Mouse (Mus musculus) gastrocnemius, postnatal 36 days (tissue): Measurements from ENCODE around the gene Slc17a2. TPM values are rescaled to one million over a fixed set of nuclear protein-coding genes. Genes with fewer than 3 reads are reported as not detected.
A peak's percentile ranks its signal among the peaks of the same experiment; 100 is the strongest.
"Not testable (repeated sequence)": the region's sequence is repeated elsewhere in the genome, so short reads cannot be mapped to it uniquely, and the experiment has no call there.

Experiments used
- DNase-seq, 2 experiments: peaks; one replicate each; pipeline ENCODE4 v3.0.0; 2022
- intact Hi-C: fragments of 180-260 bp; cut with DNase I; formaldehyde crosslinking; loops from one replicate; pipeline ENCODE4 v1.15.1; 2025
- long read RNA-seq, 2 experiments: library from polyadenylated mRNA; stranded (forward); transcript quantifications; one replicate each; pipeline ENCODE4 v2.0.0; 2021
- total RNA-seq, 2 experiments: library from RNA; stranded (reverse); gene quantifications; 2 replicates each; pipeline ENCODE4 v1.2.3; 2021

Gene Slc17a2
- total RNA-seq, result not detected
- long read RNA-seq, experiment 1, result 0 reads
- long read RNA-seq, experiment 2, result 0 reads

GRCm38 (mm10) chr13:23806422-23807052 lies at the start of gene Slc17a2:
Gene Slc17a2, plus strand, starts transcription at chr13:23806993.
- DNase-seq, result no peak
- intact Hi-C loops, result no loop called here

DNA sequence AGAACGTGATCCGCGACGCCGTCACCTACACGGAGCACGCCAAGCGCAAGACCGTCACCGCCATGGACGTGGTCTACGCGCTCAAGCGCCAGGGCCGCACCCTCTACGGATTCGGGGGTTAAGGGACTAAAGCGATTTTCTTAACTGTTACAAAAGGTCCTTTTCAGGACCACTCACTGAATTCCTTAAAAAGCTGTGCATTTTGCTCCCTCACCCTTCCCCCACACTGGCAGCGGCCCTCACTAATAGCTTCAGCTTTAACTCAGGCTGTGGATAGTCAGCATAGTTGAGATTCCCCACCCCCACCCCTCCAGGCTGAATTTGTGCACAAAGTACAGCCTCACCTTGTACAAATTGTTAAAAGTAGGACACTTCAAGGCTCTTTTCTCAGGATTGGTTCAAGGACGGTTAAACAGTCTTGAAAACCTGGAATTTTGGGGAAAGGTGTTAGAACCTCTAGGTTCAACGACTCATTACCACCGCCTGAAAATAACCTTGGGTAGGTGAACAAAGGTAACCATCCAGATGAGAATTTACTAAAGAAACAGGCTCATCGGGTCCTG lies 49.5 kb upstream of the Slc17a2 start:
- DNase-seq, result no peak
- intact Hi-C loops, result loop anchor here (10.0 kb wide), 1 partner anchor 1712 kb away; the partner anchor contains the start of genes Hist1h2ag, Hist1h2bj and Hist1h4i

GRCm38 (mm10) chr13:23757921-23758320 lies 48.9 kb upstream of the Slc17a2 start:
- no peak for DNase-seq
- intact Hi-C loops, result loop anchor here (10.0 kb wide), 1 partner anchor 1713 kb away; the partner anchor contains the start of genes Hist1h2ag, Hist1h2bj and Hist1h4i

DNA sequence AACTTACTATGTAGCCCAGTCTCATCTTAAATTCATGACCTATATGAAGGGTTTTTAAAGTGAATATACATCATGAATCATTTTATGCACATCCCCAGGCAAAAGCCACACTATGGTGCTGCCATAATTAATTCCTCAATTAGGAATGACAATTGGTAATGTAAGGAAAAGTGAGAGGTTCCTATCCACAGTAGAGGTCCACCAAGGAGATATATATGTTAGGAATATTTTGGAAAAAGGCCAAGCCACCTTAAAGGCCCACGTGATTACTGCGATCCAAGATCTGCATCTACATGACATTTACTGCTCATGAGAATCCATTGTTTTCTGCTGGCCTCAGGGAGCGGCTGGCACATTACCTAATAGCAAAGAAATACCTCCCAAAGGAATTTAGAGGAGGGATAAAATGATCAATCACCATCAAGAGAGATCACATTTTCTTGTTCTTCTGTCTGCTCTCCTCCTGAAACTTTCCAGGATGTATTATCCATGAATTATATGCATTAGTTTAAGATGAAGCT lies 47.5 kb upstream of the Slc17a2 start:
- no peak for DNase-seq
- intact Hi-C loops, result loop anchor here (10.0 kb wide), 1 partner anchor 1715 kb away; the partner anchor contains the start of genes Hist1h2ag, Hist1h2bj and Hist1h4i

GRCm38 (mm10) chr13:23759916-23760239 lies 46.9 kb upstream of the Slc17a2 start:
- intact Hi-C loops, result loop anchor here (10.0 kb wide), 1 partner anchor 1715 kb away; the partner anchor contains the start of genes Hist1h2ag, Hist1h2bj and Hist1h4i
- no peak for DNase-seq

DNA sequence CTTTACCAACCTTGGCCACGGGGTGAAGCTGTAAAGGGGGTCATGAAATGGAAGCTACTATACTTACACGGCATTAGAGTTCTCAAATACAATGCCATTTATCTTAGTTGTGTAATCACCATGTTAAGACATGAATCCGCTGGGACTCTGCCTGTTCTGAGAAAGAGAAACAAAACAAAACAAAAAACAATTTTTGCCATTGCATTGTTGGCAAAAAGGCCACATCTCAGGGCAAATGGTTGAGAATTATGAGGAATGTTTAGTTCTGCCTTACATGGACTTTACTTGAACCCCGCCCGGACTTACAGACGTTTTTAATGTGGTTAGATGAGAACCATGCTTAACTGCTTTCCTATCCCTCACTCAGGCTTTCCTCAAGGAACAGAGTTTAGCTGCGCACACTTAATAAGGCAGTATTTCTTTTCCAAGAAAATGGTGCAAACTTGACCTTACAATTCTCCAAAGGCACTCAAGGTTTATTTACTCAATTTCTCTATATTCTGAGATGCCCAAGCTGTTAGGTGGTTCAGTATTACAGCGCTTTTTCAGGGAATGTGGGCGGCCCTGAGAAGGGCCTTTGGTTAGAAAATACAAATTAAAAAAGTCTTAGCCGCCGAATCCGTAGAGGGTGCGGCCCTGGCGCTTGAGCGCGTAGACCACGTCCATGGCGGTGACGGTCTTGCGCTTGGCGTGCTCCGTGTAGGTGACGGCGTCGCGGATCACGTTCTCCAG lies 46.4 kb upstream of the Slc17a2 start:
- DNase-seq, result no peak
- intact Hi-C loops, result no loop called here

DNA sequence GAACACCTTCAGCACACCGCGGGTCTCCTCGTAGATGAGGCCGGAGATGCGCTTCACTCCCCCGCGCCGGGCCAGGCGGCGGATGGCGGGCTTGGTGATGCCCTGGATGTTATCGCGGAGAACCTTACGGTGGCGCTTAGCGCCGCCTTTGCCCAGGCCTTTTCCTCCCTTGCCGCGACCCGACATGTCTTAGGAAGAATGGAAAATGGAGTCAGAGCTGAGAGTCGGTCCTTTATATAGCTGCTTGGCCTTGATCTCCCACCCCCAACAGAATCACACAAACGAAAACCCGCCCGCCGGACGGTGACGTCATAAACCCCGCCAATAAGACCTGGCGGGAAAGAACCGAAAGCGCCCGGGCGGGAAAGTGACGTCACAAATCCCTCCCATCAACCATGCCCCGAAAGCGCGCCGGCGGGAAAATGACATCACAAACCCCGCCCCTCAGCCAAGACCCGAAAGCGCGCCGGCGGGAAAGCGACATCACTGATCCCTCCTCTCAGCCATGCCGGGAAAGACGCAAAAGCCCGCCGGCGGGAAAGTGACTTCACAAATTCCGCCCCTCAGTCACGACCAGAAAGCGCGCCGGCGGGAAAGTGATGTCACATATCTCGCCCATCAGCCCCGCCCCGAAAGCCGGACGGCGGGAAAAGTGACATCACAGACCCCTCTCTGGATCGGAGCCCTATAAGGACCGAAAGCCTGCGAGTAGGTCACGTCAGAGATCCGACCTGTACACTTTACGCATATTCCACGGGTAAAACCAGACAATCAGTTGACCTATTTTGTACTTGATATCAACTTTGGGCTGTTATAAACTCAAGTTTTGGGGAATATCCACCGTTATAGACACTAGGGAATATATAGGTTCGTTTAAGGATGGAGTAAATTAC lies 45.6 kb upstream of the Slc17a2 start, which contains the start of gene Hist1h4a:
Gene Hist1h4a (minus strand): TSS at position 259 of the 893 bp plus-strand sequence.
- intact Hi-C loops, result no loop called here

DNA sequence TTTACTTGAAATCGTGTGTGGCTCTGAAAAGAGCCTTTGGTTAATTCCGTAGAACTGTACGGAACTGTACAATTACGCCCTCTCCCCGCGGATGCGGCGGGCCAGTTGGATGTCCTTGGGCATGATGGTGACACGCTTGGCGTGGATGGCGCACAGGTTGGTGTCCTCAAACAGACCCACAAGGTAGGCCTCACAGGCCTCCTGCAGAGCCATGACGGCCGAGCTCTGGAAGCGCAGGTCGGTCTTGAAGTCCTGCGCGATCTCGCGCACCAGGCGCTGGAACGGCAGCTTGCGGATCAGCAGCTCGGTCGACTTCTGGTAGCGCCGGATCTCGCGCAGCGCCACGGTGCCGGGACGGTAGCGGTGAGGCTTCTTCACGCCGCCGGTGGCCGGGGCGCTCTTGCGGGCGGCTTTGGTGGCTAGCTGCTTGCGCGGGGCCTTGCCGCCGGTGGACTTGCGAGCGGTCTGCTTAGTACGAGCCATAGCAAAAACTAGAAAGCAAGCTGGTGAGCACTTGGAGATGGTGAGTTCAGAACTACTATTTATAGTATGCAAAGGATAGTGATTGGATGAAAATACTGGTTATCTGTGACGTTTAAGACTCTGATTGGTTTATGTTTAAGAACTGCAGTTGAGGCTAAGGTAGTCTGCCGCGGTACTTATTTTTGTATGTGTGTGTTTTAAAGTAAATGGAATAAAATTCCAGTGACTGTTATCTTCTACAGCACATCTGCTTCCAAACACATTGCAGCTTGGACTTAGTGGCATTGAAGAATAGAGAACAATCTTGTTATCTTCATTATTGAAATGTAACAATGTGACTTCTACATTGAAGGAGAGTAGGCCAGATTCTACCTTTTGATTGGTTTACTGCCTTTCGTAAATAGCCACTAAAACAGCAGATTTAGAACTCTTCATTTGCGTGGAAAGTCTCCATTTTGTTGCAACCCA lies 44.6 kb upstream of the Slc17a2 start, which contains the start of gene Hist1h3a:
Gene Hist1h3a (minus strand): TSS at position 516 of the 951 bp plus-strand sequence.
- intact Hi-C loops, result not testable (repeated sequence)
- peak in 1 of 2 experiments; percentile 46 for DNase-seq

More for the DNA sequence above, 45.6 kb upstream of the Slc17a2 start, which contains the start of gene Hist1h4a:
- peak; percentile 93 to 96 for DNase-seq

GRCm38 (mm10) chr13:23763242-23763585 lies 43.6 kb upstream of the Slc17a2 start:
- no peak for DNase-seq

GRCm38 (mm10) chr13:23763586-23764323 lies 43.0 kb upstream of the Slc17a2 start, which contains the start of gene Hist1h1a:
Gene Hist1h1a, plus strand, starts transcription at chr13:23763666.
- peak; percentile 65 to 67 for DNase-seq
- intact Hi-C loops, result no loop called here

More at GRCm38 (mm10) chr13:23763242-23763585, 43.6 kb upstream of the Slc17a2 start:
- intact Hi-C loops, result no loop called here

- DNase-seq, result no peak
- intact Hi-C loops, result no loop called here
Observed at GRCm38 (mm10) chr13:23764324-23765171, 42.2 kb upstream of the Slc17a2 start.

DNA sequence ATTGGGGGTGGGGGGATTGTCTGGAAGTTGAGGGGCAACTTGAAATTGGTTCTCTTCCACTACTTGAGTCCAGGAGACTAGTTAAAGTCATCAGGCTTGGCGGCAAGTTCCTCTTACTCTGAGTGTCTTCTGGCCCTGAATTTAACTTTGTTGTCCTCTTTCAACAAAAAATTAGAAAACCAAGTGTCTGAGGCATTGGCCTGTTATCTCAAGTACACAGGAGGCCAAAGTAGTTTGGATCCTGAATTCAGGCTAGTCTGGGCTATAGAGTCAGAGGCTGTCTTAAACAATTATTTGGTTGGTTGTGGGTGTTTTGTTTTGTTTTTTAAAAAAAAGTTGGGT lies 41.6 kb upstream of the Slc17a2 start:
- no peak for DNase-seq
- intact Hi-C loops, result no loop called here

DNA sequence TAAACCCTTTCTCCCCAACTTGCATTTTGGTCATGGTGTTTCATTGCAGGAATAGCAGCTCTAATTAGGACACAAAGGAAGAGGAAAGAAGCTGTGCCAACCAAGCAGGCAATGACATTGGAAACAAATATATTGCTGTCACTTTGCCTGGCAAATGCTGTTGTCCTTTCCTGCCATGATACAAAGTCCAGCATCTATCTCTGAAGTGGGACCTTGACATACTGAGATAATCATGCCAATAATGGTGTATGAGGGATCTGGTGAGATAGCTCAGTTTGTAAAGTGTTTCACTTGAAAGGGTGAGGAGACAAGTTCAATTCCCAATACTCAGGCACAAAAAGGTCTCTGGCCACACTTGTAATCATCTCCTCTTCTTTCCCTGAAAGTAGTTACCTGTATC lies 40.0 kb upstream of the Slc17a2 start:
- no peak for DNase-seq
- intact Hi-C loops, result no loop called here

GRCm38 (mm10) chr13:23768834-23769397 lies 37.9 kb upstream of the Slc17a2 start:
- no peak for DNase-seq
- intact Hi-C loops, result no loop called here

- DNase-seq, intact Hi-C loops: not testable (repeated sequence)
Observed at GRCm38 (mm10) chr13:23769613-23770012, 37.2 kb upstream of the Slc17a2 start, which contains the start of gene Trim38. Gene Trim38, plus strand, starts transcription at chr13:23769913.

GRCm38 (mm10) chr13:23772561-23773313 lies 34.1 kb upstream of the Slc17a2 start:
- intact Hi-C loops, result no loop called here
- DNase-seq, result no peak
